Mouse (Mus musculus) cortical plate, adult 2 months (tissue): ENCODE data around the gene Aspa. TPM values are rescaled to one million over a fixed set of nuclear protein-coding genes. Genes with fewer than 3 reads are reported as not detected.

ENCODE experiments used
- H3K27ac ChIP-seq: fragments of 200-500 bp; 2 replicates; pipeline ENCODE4 v1.5.1; 2012; ENCODE audit warnings: low read length, control low read depth, inconsistent platforms; ENCODE audit not compliant: insufficient read depth
- H3K4me1 ChIP-seq: fragments of 200-500 bp; 2 replicates; pipeline ENCODE4 v1.6.1; 2011; ENCODE audit warnings: low read length; ENCODE audit not compliant: control insufficient read depth, insufficient read depth
- H3K4me3 ChIP-seq: fragments of 200-500 bp; 2 replicates; pipeline ENCODE4 v1.5.1; 2011; ENCODE audit warnings: mild to moderate bottlenecking, low read length, control low read depth; ENCODE audit not compliant: insufficient read depth
- CTCF ChIP-seq: fragments of 200-500 bp; IDR thresholded peaks from 2 replicates; pipeline ENCODE4 v1.5.1; 2011; ENCODE audit warnings: mild to moderate bottlenecking, control low read depth, low read length; ENCODE audit not compliant: insufficient read depth; ENCODE audit errors: extremely low read depth
- POLR2A ChIP-seq: fragments of 200-500 bp; IDR thresholded peaks from 2 replicates; pipeline ENCODE4 v1.6.1; 2011; ENCODE audit warnings: mild to moderate bottlenecking, low read length, control low read depth; ENCODE audit not compliant: insufficient read depth; ENCODE audit errors: extremely low read depth
- polyA plus RNA-seq: library from polyadenylated mRNA; depleted of rRNA; stranded (reverse); fragments of >200 nt; gene quantifications from 2 replicates; pipeline ENCODE4 v1.2.3, GENCODE M21; 2012; rRNA removed

Gene Aspa
- polyA plus RNA-seq, 1 experiment = 34.3 TPM

GRCm38 (mm10) chr11:73260457-73260856 lies 68.9 kb downstream of the Aspa start:
- H3K4me3 ChIP-seq = no peak overlapping the region
- H3K4me1 ChIP-seq = no peaks in the 10 kb centered on the region
- no peak for TF ChIP-seq CTCF
- TF ChIP-seq POLR2A = no peak
- no peak overlapping the region for H3K27ac ChIP-seq

DNA sequence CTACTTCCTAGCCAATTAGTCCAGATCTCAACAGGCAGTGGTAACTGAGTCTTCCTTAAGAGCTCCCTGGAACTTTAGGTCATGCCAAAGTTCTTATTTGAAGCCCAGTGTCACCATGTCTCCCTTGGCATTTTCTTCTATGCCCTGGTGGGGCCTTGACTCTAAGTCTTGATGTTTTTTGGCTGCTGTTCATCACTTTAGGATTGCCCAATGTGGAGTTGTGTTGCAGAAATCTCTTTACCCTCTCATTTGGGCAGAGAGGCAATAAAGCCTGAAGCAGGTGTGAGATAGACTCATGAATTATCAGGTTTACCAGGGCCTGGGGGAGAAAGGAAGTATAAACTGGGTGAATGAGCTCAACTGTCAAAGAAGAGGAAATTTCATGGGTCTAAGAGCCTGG lies 70.7 kb downstream of the Aspa start:
- H3K4me3 ChIP-seq = no peak overlapping the region
- H3K27ac ChIP-seq = no peak overlapping the region
- H3K4me1 ChIP-seq = no peaks in the 10 kb centered on the region
- TF ChIP-seq POLR2A (no peak), CTCF (no peak)

DNA sequence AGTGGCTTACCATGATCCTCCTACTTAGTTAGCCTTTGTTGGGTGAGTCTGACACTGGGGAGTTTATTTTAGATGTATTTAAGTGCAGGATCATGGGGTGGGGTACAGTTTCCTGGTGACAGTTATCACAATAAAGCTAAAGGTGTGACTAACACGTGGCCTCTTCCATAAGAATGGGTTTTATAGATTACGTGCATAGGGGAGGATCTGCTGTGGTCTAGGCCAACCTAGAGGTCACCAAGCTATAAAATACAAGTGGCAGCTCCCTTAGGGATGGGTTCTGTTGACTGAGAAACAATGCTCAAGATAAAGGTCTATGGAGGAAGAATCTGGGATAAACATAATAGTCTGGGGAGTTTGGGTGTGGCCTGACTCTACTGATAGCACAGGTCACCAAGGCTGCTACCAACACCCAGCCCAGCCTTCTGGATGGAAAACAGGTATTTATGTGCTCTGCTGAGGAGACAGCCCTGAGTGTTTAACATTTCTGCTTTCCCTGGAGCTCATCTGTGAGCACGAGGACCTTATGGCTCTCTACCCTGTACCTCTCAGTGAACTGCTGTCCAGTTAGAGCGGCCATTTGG lies 71.9 kb downstream of the Aspa start:
- Histone ChIP-seq H3K27ac (no peak overlapping the region), H3K4me3 (no peak overlapping the region), H3K4me1 (no peaks in the 10 kb centered on the region)
- TF ChIP-seq CTCF (no peak), POLR2A (no peak)

Other genes with a start within 250 kb of the Aspa start
- 0.21 and 0.25 TPM in 2 replicates for gene Itgae, start 239.0 kb downstream of the Aspa start, polyA plus RNA-seq
- 0.13 and 0.15 TPM in 2 replicates for gene Haspin, start 191.3 kb downstream of the Aspa start, polyA plus RNA-seq
- gene P2rx5, start 169.2 kb downstream of the Aspa start, polyA plus RNA-seq = 0.35 and 0.68 TPM in 2 replicates
- 62.8 and 69.7 TPM in 2 replicates for gene Emc6, start 152.6 kb downstream of the Aspa start, polyA plus RNA-seq
- 13.3 and 13.6 TPM in 2 replicates for gene Tax1bp3, start 152.5 kb downstream of the Aspa start, polyA plus RNA-seq
- 23.5 and 24.5 TPM in 2 replicates for gene Ctns, start 130.6 kb downstream of the Aspa start, polyA plus RNA-seq
- gene Shpk, start 130.1 kb downstream of the Aspa start, polyA plus RNA-seq = 4.1 and 4.4 TPM in 2 replicates
- 0.13 and 0.19 TPM in 2 replicates for gene Trpv1, start 95.3 kb downstream of the Aspa start, polyA plus RNA-seq
- gene Trpv3, start 62.2 kb downstream of the Aspa start, polyA plus RNA-seq = 0.52 and 0.62 TPM in 2 replicates
- gene Gm49340, start 145 bp upstream of the Aspa start, polyA plus RNA-seq = not detected in 2 replicates
- 0.08 and 0.13 TPM in 2 replicates for gene Spata22, start 145 bp upstream of the Aspa start, polyA plus RNA-seq
- not detected in 2 replicates for gene Olfr20, start 21.2 kb upstream of the Aspa start, polyA plus RNA-seq
- not detected in 2 replicates for gene Olfr376, start 41.6 kb upstream of the Aspa start, polyA plus RNA-seq
- gene Olfr1, start 70.0 kb upstream of the Aspa start, polyA plus RNA-seq = not detected in 2 replicates
- not detected in 2 replicates for gene Olfr378, start 98.9 kb upstream of the Aspa start, polyA plus RNA-seq
- gene Olfr380, start 127.9 kb upstream of the Aspa start, polyA plus RNA-seq = not detected in 2 replicates
- not detected in 2 replicates for gene Olfr381, start 162.0 kb upstream of the Aspa start, polyA plus RNA-seq
- gene Olfr382, start 187.6 kb upstream of the Aspa start, polyA plus RNA-seq = not detected in 2 replicates